Mouse (Mus musculus) midbrain, postnatal 0 days (tissue): ENCODE results near the gene Itm2b. TPM values are rescaled to one million over a fixed set of nuclear protein-coding genes. Genes with fewer than 3 reads are reported as not detected.

Experiments
- ATAC-seq: fragments of 200-750 bp; cut with Nextera tagmentation; 2 replicates; pipeline ENCODE4 v1.8.0; 2017; ENCODE audit warnings: moderate number of reproducible peaks, mild to moderate bottlenecking, moderate TSS enrichment, moderate library complexity; ENCODE audit not compliant: low FRiP score
- DNase-seq: peaks from one replicate; pipeline ENCODE4 v3.0.0-alpha.2; 2015; ENCODE audit warnings: low spot score
- H3K27ac ChIP-seq: fragments of 300-500 bp; sonication (generic); 2 replicates; pipeline ENCODE4 v1.5.1; 2014; ENCODE audit warnings: low read depth, mild to moderate bottlenecking, low read length, mixed read lengths
- H3K27me3 ChIP-seq: fragments of 300-500 bp; sonication (generic); 2 replicates; pipeline ENCODE4 v1.6.1; 2014; ENCODE audit warnings: low read length, control low read depth, mixed read lengths; ENCODE audit not compliant: insufficient read depth
- H3K36me3 ChIP-seq: fragments of 300-500 bp; sonication (generic); 2 replicates; pipeline ENCODE4 v1.6.1; 2014; ENCODE audit warnings: low read length, control low read depth, mixed read lengths; ENCODE audit not compliant: insufficient read depth
- H3K4me1 ChIP-seq: fragments of 300-500 bp; sonication (generic); 2 replicates; pipeline ENCODE4 v1.6.1; 2014; ENCODE audit warnings: mild to moderate bottlenecking, control low read depth, antibody characterized with exemption, low read length, mixed read lengths; ENCODE audit not compliant: insufficient read depth
- H3K4me2 ChIP-seq: fragments of 300-500 bp; sonication (generic); 2 replicates; pipeline ENCODE4 v1.6.1; 2014; ENCODE audit warnings: low read depth, mild to moderate bottlenecking, low read length, mixed read lengths; ENCODE audit not compliant: poor library complexity, severe bottlenecking
- H3K4me3 ChIP-seq: fragments of 300-500 bp; sonication (generic); 2 replicates; pipeline ENCODE4 v1.5.1; 2014; ENCODE audit warnings: low read depth, mild to moderate bottlenecking, low read length, moderate library complexity
- H3K9ac ChIP-seq: fragments of 300-500 bp; sonication (generic); replicated peaks from 2 replicates; pipeline ENCODE4 v1.6.1; 2014; ENCODE audit warnings: mild to moderate bottlenecking, low read length, moderate library complexity, mixed read lengths; ENCODE audit not compliant: poor library complexity, severe bottlenecking
- H3K9me3 ChIP-seq: fragments of 300-500 bp; sonication (generic); 2 replicates; pipeline ENCODE4 v1.6.1; 2016; ENCODE audit warnings: low read length, control low read depth
- CTCF ChIP-seq: IDR thresholded peaks from 2 replicates; pipeline ENCODE4 v1.5.1; 2016; ENCODE audit warnings: antibody characterized with exemption, mild to moderate bottlenecking
- WGBS: fragments of 180-500 bp; shearing (Covaris S2); extraction: QIAGEN DNeasy Blood & Tissue Kit; methylation state at CpG from one replicate; pipeline ENCODE4 v1.1.7; 2014; 5-methylcytosine and 5-hydroxymethylcytosine counted together
- polyA plus RNA-seq: library from polyadenylated mRNA; unstranded; fragments of >200 nt; fragmentation: Nextera tagmentation; extraction: Ambion mirVana; gene quantifications from 2 replicates; pipeline ENCODE4 v1.2.1, GENCODE M21; 2015
- total RNA-seq: library from RNA; depleted of rRNA; stranded (reverse); fragments of >200 nt; gene quantifications from 2 replicates; pipeline ENCODE4 v1.2.3, GENCODE M21; 2014

Gene Itm2b
- total and polyA plus RNA-seq, 2 experiments from 2014 or later: 427 to 855 TPM

- Histone ChIP-seq H3K9me3 (no peaks in the 10 kb centered on the region), H3K36me3 (no peaks in the 10 kb centered on the region), H3K4me3 (no peak overlapping the region), H3K27me3 (no peaks in the 10 kb centered on the region), H3K4me1 (no peaks in the 10 kb centered on the region), H3K4me2 (no peak overlapping the region), H3K9ac (no peak overlapping the region), H3K27ac (no peak overlapping the region)
- TF ChIP-seq CTCF: no peak
- no peak for DNase-seq
- ATAC-seq: no peak
- WGBS: 86% methylated on average over 3 of the region's 3 CpGs
These were observed 45.5 kb downstream of the Itm2b start for GRCm38 (mm10) chr14:73339615-73340014.

- 82% methylated on average over 6 of the region's 6 CpGs for WGBS
- no peaks in the 10 kb centered on the region for H3K27me3 ChIP-seq
- H3K4me3 ChIP-seq: no peak overlapping the region
- no peaks in the 10 kb centered on the region for H3K9me3 ChIP-seq
- no peaks in the 10 kb centered on the region for H3K36me3 ChIP-seq
- no peak for DNase-seq
- TF ChIP-seq CTCF: no peak
- no peak overlapping the region for H3K4me2 ChIP-seq
- ATAC-seq: no peak
- no peak overlapping the region for H3K27ac ChIP-seq
- no peak overlapping the region for H3K9ac ChIP-seq
- H3K4me1 ChIP-seq: no peaks in the 10 kb centered on the region
These were observed 48.6 kb downstream of the Itm2b start for GRCm38 (mm10) chr14:73336316-73337080.

- Histone ChIP-seq H3K9me3 (no peaks in the 10 kb centered on the region), H3K4me1 (no peaks in the 10 kb centered on the region), H3K27me3 (no peaks in the 10 kb centered on the region), H3K27ac (no peak overlapping the region), H3K4me3 (no peak overlapping the region), H3K9ac (no peak overlapping the region), H3K36me3 (no peaks in the 10 kb centered on the region), H3K4me2 (no peak overlapping the region)
- WGBS: 58% methylated on average over 22 of the region's 22 CpGs
- no peak for ATAC-seq
- no peak for TF ChIP-seq CTCF
- no peak for DNase-seq
These were observed 49.9 kb downstream of the Itm2b start for GRCm38 (mm10) chr14:73334926-73335805.

- no peaks in the 10 kb centered on the region for H3K4me1 ChIP-seq
- no peak overlapping the region for H3K9ac ChIP-seq
- no peak overlapping the region for H3K27ac ChIP-seq
- no peaks in the 10 kb centered on the region for H3K27me3 ChIP-seq
- no peak for ATAC-seq
- WGBS: 92% methylated on average over 3 of the region's 3 CpGs
- H3K4me2 ChIP-seq: no peak overlapping the region
- no peaks in the 10 kb centered on the region for H3K9me3 ChIP-seq
- TF ChIP-seq CTCF: no peak
- H3K36me3 ChIP-seq: no peaks in the 10 kb centered on the region
- DNase-seq: no peak
- H3K4me3 ChIP-seq: no peak overlapping the region
These were observed 51.2 kb downstream of the Itm2b start for GRCm38 (mm10) chr14:73333880-73334279.

GRCm38 (mm10) chr14:73331386-73331785 is 53.7 kb downstream of the Itm2b start:
- Histone ChIP-seq H3K4me3 (no peak overlapping the region), H3K9me3 (no peaks in the 10 kb centered on the region), H3K27ac (no peak overlapping the region), H3K27me3 (no peaks in the 10 kb centered on the region), H3K4me2 (no peak overlapping the region), H3K36me3 (no peaks in the 10 kb centered on the region), H3K4me1 (no peaks in the 10 kb centered on the region; the same call in 1 of the 2 replicates), H3K9ac (no peak overlapping the region)
- ATAC-seq (no peak), DNase-seq (no peak)
- WGBS: 92% methylated on average over 4 of the region's 4 CpGs
- TF ChIP-seq CTCF: no peak

- Histone ChIP-seq H3K9ac (no peak overlapping the region), H3K9me3 (no peaks in the 10 kb centered on the region), H3K4me2 (no peak overlapping the region), H3K27ac (no peak overlapping the region), H3K27me3 (no peaks in the 10 kb centered on the region), H3K4me1 (no peaks in the 10 kb centered on the region; the same call in 1 of the 2 replicates), H3K36me3 (no peaks in the 10 kb centered on the region), H3K4me3 (no peak overlapping the region)
- ATAC-seq: no peak
- no peak for DNase-seq
- no peak for TF ChIP-seq CTCF
- 89% methylated on average over 2 of the region's 2 CpGs for WGBS
These were observed 55.2 kb downstream of the Itm2b start for GRCm38 (mm10) chr14:73329871-73330270.
